ENCODE assay signal across 17 mouse cellular contexts in genomic region chr8:126669919-126670318, GRCm38 (mm10).
DNase-seq lines count a peak whose midpoint lies in the region; ATAC-seq and TF ChIP-seq lines count a peak whose summit lies in the region.
"Had no signal": no experiment of that assay in that cellular context is flagged by ENCODE, and none has a peak within 500 bp of the region (broad histone marks: within the 10 kb centered on the region; RNA-seq: fewer than 3 reads in every experiment).

No protein-coding gene starts in this region.

- peak overlapping the region; percentile 35; the same call in 1 of the 2 replicates for H3K27ac ChIP-seq in forebrain, embryonic 10.5 days
- no peak overlapping the region for H3K27ac ChIP-seq in forebrain, embryonic 12.5 days
- H3K27ac ChIP-seq in heart, embryonic 15.5 days = peak overlapping the region; percentile 100; the same call in 1 of the 2 replicates
- H3K27ac ChIP-seq in layer of hippocampus, adult 2 months = 0 out of 2 replicates have a peak overlapping the region, but pooled peaks have one; percentile 98
- peak overlapping the region; percentile 99 for H3K27ac ChIP-seq in embryonic facial prominence, embryonic 15.5 days (replicated peaks)
- H3K27ac ChIP-seq: liver, embryonic 12.5 days; midbrain, embryonic 12.5 days; neural tube, embryonic 12.5 days had no signal

- H3K27me3 ChIP-seq in forebrain, embryonic 10.5 days (ENCODE audit: poor library complexity, severe bottlenecking) = peaks cover 11% of the 10 kb centered on the region; the same call in 1 of the 2 replicates
- H3K27me3 ChIP-seq in forebrain, embryonic 12.5 days = 0 out of 2 replicates have a peak, but pooled peaks cover 5% of the 10 kb centered on the region
- no peaks in the 10 kb centered on the region for H3K27me3 ChIP-seq in heart, embryonic 15.5 days
- no peaks in the 10 kb centered on the region for H3K27me3 ChIP-seq in embryonic facial prominence, embryonic 15.5 days
- H3K27me3 ChIP-seq: liver, embryonic 12.5 days; midbrain, embryonic 12.5 days; neural tube, embryonic 12.5 days; Patski had no signal

- WGBS in forebrain, embryonic 10.5 days = 94% methylated on average over 9 of the region's 9 CpGs
- WGBS in forebrain, embryonic 12.5 days = 90% methylated on average over 9 of the region's 9 CpGs
- WGBS in heart, embryonic 15.5 days = 92% methylated on average over 9 of the region's 9 CpGs
- 74% methylated on average over 9 of the region's 9 CpGs for WGBS in embryonic facial prominence, embryonic 15.5 days

- H3K9me3 ChIP-seq in forebrain, embryonic 10.5 days = no peaks in the 10 kb centered on the region
- no peaks in the 10 kb centered on the region for H3K9me3 ChIP-seq in forebrain, embryonic 12.5 days
- H3K9me3 ChIP-seq in heart, embryonic 15.5 days (replicated peaks) = no peaks in the 10 kb centered on the region
- no peaks in the 10 kb centered on the region for H3K9me3 ChIP-seq in embryonic facial prominence, embryonic 15.5 days (replicated peaks)
- H3K9me3 ChIP-seq: liver, embryonic 12.5 days; midbrain, embryonic 12.5 days; neural tube, embryonic 12.5 days had no signal

- DNase-seq in forebrain, embryonic 10.5 days (ENCODE audit: extremely low spot score, low spot score) = no peak
- DNase-seq in heart, postnatal 4 days = no peak
- no peak for DNase-seq in layer of hippocampus, adult 2 months (ENCODE audit: low spot score in 2 of 2)
- no peak for DNase-seq in layer of hippocampus, postnatal 25 days (ENCODE audit: extremely low spot score in 1 of 2, low spot score in 1 of 2)
- DNase-seq in right cerebral cortex, adult 2 months (ENCODE audit: low spot score in 2 of 2) = no peak
- DNase-seq: adrenal gland, adult 8-10 months; cerebellum, adult 9-11 months; layer of hippocampus, adult 9-11 months had no signal

- H3K4me2 ChIP-seq in forebrain, embryonic 12.5 days = no peak overlapping the region
- H3K4me2 ChIP-seq in heart, embryonic 15.5 days = no peak overlapping the region
- H3K4me2 ChIP-seq in embryonic facial prominence, embryonic 15.5 days (replicated peaks) = no peak overlapping the region
- H3K4me2 ChIP-seq: liver, embryonic 12.5 days; lung, embryonic 14.5 days; midbrain, embryonic 12.5 days; neural tube, embryonic 12.5 days had no signal

- H3K36me3 ChIP-seq in forebrain, embryonic 10.5 days (replicated peaks) = no peaks in the 10 kb centered on the region
- no peaks in the 10 kb centered on the region for H3K36me3 ChIP-seq in forebrain, embryonic 12.5 days (replicated peaks)
- H3K36me3 ChIP-seq in heart, embryonic 15.5 days = no peaks in the 10 kb centered on the region
- no peaks in the 10 kb centered on the region for H3K36me3 ChIP-seq in embryonic facial prominence, embryonic 15.5 days
- H3K36me3 ChIP-seq: liver, embryonic 12.5 days; midbrain, embryonic 12.5 days; neural tube, embryonic 12.5 days had no signal

- no peak overlapping the region for H3K4me3 ChIP-seq in forebrain, embryonic 10.5 days
- H3K4me3 ChIP-seq in forebrain, embryonic 12.5 days (replicated peaks) = no peak overlapping the region
- no peak overlapping the region for H3K4me3 ChIP-seq in heart, embryonic 15.5 days
- no peak overlapping the region for H3K4me3 ChIP-seq in layer of hippocampus, adult 2 months
- no peak overlapping the region for H3K4me3 ChIP-seq in embryonic facial prominence, embryonic 15.5 days (replicated peaks)
- H3K4me3 ChIP-seq: liver, embryonic 12.5 days; midbrain, embryonic 12.5 days; neural tube, embryonic 12.5 days had no signal

- no peak overlapping the region for H3K9ac ChIP-seq in forebrain, embryonic 12.5 days
- H3K9ac ChIP-seq in heart, embryonic 15.5 days = no peak overlapping the region
- H3K9ac ChIP-seq in embryonic facial prominence, embryonic 15.5 days = no peak overlapping the region
- H3K9ac ChIP-seq: liver, embryonic 12.5 days; lung, embryonic 14.5 days; midbrain, embryonic 12.5 days; neural tube, embryonic 12.5 days had no signal

- no peak for ATAC-seq in forebrain, embryonic 12.5 days (ENCODE audit: low FRiP score)
- no peak for ATAC-seq in heart, embryonic 15.5 days (replicated peaks; ENCODE audit: insufficient number of reproducible peaks, insufficient read depth, low FRiP score, low read depth)
- no peak for ATAC-seq in embryonic facial prominence, embryonic 15.5 days (ENCODE audit: insufficient number of reproducible peaks, low FRiP score, low TSS enrichment, low read depth)
- ATAC-seq: CD4-positive, CD25-positive, alpha-beta regulatory T cell, adult 4 months; liver, embryonic 12.5 days; Patski had no signal

- peaks cover 51% of the 10 kb centered on the region for H3K4me1 ChIP-seq in forebrain, embryonic 10.5 days
- peaks cover 46% of the 10 kb centered on the region for H3K4me1 ChIP-seq in forebrain, embryonic 12.5 days
- peaks cover 44% of the 10 kb centered on the region for H3K4me1 ChIP-seq in heart, embryonic 15.5 days (replicated peaks)
- peaks cover 54% of the 10 kb centered on the region for H3K4me1 ChIP-seq in embryonic facial prominence, embryonic 15.5 days

- TF ChIP-seq CTCF in layer of hippocampus, adult 2 months (conservative IDR thresholded peaks at IDR 0.05) = no peak
